Mouse (Mus musculus): Measurements from ENCODE around the gene Slc41a1. TPM values are rescaled to one million over a fixed set of nuclear protein-coding genes. Genes with fewer than 3 reads are reported as not detected.

The Slc41a1 gene
- polyA plus RNA-seq, 1 experiment, result 55.3 TPM

GRCm38 (mm10) chr1:131869561-131869960, 42.3 kb downstream of the Slc41a1 start:
- Histone ChIP-seq H3K4me3 (replicated peaks; ENCODE audit: insufficient read depth, low read depth, low read length) (no peak overlapping the region), H3K4me1 (ENCODE audit: control insufficient read depth, insufficient read depth, low read length) (no peaks in the 10 kb centered on the region), H3K27me3 (ENCODE audit: control insufficient read depth, insufficient read depth, low read length) (no peaks in the 10 kb centered on the region), H3K27ac (ENCODE audit: insufficient read depth, low read length) (no peak overlapping the region)
- whole genome bisulfite sequencing, result 95% methylated on average over 2 of the region's 2 CpGs
- no peak for TF ChIP-seq POLR2A (IDR thresholded peaks at IDR 0.05; ENCODE audit: borderline replicate concordance, insufficient read depth, low read length)
- no peak for TF ChIP-seq CTCF (IDR thresholded peaks at IDR 0.05; ENCODE audit: borderline replicate concordance, insufficient read depth, low read depth, low read length)
- no peak for DNase-seq

DNA sequence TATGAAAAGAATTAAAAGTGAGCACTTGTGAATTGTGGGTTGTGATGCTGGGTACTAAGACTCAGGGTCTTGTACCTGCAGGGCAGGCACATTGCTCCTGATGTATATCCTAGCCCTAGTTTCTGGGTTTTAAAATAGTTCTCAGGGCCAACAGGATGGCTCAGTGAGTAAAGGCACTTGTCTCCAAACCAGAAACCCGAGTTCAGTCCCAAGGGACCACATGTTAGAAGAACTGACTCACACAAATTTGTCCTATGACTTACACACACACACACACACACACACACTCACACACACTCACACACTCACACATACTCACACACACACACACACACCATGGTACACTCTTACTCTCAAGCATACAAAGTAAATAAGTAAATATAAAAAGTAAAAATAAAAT, 45.6 kb downstream of the Slc41a1 start:
- no peaks in the 10 kb centered on the region for H3K4me1 ChIP-seq (ENCODE audit: control insufficient read depth, insufficient read depth, low read length)
- H3K4me3 ChIP-seq (replicated peaks; ENCODE audit: insufficient read depth, low read depth, low read length), result no peak overlapping the region
- no peak for DNase-seq
- TF ChIP-seq CTCF (IDR thresholded peaks at IDR 0.05; ENCODE audit: borderline replicate concordance, insufficient read depth, low read depth, low read length) (no peak), POLR2A (IDR thresholded peaks at IDR 0.05; ENCODE audit: borderline replicate concordance, insufficient read depth, low read length) (no peak)
- no peak overlapping the region for H3K27ac ChIP-seq (ENCODE audit: insufficient read depth, low read length)
- H3K27me3 ChIP-seq (ENCODE audit: control insufficient read depth, insufficient read depth, low read length), result no peaks in the 10 kb centered on the region
- WGBS, result 38% methylated on average over 1 of the region's 1 CpGs

DNA sequence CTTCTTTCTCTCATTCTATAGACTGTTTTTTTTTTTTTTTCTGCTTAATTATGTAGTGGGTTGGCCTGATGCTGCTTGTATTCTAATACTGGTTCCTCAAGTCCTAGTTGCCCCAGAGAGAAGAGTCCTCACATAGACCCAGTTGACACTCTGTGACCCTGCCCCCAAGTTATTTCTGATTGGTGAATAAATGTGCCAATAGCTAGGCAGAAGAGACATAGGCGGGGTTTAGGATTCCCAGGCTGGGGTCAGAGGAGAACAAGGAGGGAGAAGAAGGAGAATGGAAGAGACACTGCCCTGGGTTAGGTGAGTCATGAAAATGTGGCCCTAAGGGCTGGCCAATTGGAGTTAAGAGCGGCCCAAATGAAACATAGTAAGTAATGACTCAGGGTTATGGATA, 52.5 kb downstream of the Slc41a1 start:
- 82% methylated on average over 2 of the region's 2 CpGs for WGBS
- Histone ChIP-seq H3K4me1 (ENCODE audit: control insufficient read depth, insufficient read depth, low read length) (no peaks in the 10 kb centered on the region), H3K4me3 (replicated peaks; ENCODE audit: insufficient read depth, low read depth, low read length) (no peak overlapping the region), H3K27ac (ENCODE audit: insufficient read depth, low read length) (no peak overlapping the region), H3K27me3 (ENCODE audit: control insufficient read depth, insufficient read depth, low read length) (no peaks in the 10 kb centered on the region)
- no peak for DNase-seq
- TF ChIP-seq POLR2A (IDR thresholded peaks at IDR 0.05; ENCODE audit: borderline replicate concordance, insufficient read depth, low read length) (no peak), CTCF (IDR thresholded peaks at IDR 0.05; ENCODE audit: borderline replicate concordance, insufficient read depth, low read depth, low read length) (no peak)

DNA sequence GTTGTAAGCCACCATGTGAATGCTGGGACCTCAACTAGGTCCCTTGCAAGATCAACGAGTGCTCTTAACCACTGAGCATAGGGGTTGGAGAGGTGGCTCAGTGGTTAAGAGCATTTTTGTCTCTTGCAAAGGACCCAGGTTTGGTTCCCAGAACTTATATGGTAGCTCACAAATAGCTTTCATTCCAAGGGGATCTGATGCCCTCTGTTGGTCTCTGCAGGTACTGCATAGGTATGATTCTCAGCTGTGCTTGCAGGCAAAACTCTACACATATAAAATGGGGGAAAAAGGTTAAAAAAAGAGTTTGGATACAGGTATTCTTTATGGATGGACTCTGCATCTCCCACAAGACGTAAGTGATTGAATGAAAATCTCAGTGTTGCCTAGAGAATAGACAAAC, 55.5 kb downstream of the Slc41a1 start:
- WGBS, result 77% methylated on average over 2 of the region's 2 CpGs
- DNase-seq, result no peak
- Histone ChIP-seq H3K27ac (ENCODE audit: insufficient read depth, low read length) (no peak overlapping the region), H3K4me3 (replicated peaks; ENCODE audit: insufficient read depth, low read depth, low read length) (no peak overlapping the region), H3K27me3 (ENCODE audit: control insufficient read depth, insufficient read depth, low read length) (no peaks in the 10 kb centered on the region), H3K4me1 (ENCODE audit: control insufficient read depth, insufficient read depth, low read length) (no peaks in the 10 kb centered on the region)
- TF ChIP-seq CTCF (IDR thresholded peaks at IDR 0.05; ENCODE audit: borderline replicate concordance, insufficient read depth, low read depth, low read length) (no peak), POLR2A (IDR thresholded peaks at IDR 0.05; ENCODE audit: borderline replicate concordance, insufficient read depth, low read length) (no peak)

- H3K27me3 ChIP-seq (ENCODE audit: control insufficient read depth, insufficient read depth, low read length), result no peaks in the 10 kb centered on the region
- H3K27ac ChIP-seq (ENCODE audit: insufficient read depth, low read length), result no peak overlapping the region
- no peak for TF ChIP-seq CTCF (IDR thresholded peaks at IDR 0.05; ENCODE audit: borderline replicate concordance, insufficient read depth, low read depth, low read length)
- no peak for TF ChIP-seq POLR2A (IDR thresholded peaks at IDR 0.05; ENCODE audit: borderline replicate concordance, insufficient read depth, low read length)
- DNase-seq, result no peak
- no peak overlapping the region for H3K4me3 ChIP-seq (replicated peaks; ENCODE audit: insufficient read depth, low read depth, low read length)
- 63% methylated on average over 2 of the region's 2 CpGs for whole genome bisulfite sequencing
- no peaks in the 10 kb centered on the region for H3K4me1 ChIP-seq (ENCODE audit: control insufficient read depth, insufficient read depth, low read length)
Measured at GRCm38 (mm10) chr1:131886173-131886572, 58.9 kb downstream of the Slc41a1 start.

- no peak overlapping the region for H3K4me3 ChIP-seq (replicated peaks; ENCODE audit: insufficient read depth, low read depth, low read length)
- H3K27me3 ChIP-seq (ENCODE audit: control insufficient read depth, insufficient read depth, low read length), result no peaks in the 10 kb centered on the region
- no peak overlapping the region for H3K27ac ChIP-seq (ENCODE audit: insufficient read depth, low read length)
- no peaks in the 10 kb centered on the region for H3K4me1 ChIP-seq (ENCODE audit: control insufficient read depth, insufficient read depth, low read length)
- no peak for TF ChIP-seq POLR2A (IDR thresholded peaks at IDR 0.05; ENCODE audit: borderline replicate concordance, insufficient read depth, low read length)
- no peak for TF ChIP-seq CTCF (IDR thresholded peaks at IDR 0.05; ENCODE audit: borderline replicate concordance, insufficient read depth, low read depth, low read length)
- WGBS, result 62% methylated on average over 3 of the region's 3 CpGs
- no peak for DNase-seq
Measured at GRCm38 (mm10) chr1:131886641-131887040, 59.3 kb downstream of the Slc41a1 start.

GRCm38 (mm10) chr1:131890043-131890658, 62.9 kb downstream of the Slc41a1 start:
- Histone ChIP-seq H3K27me3 (ENCODE audit: control insufficient read depth, insufficient read depth, low read length) (no peaks in the 10 kb centered on the region), H3K4me3 (replicated peaks; ENCODE audit: insufficient read depth, low read depth, low read length) (no peak overlapping the region), H3K4me1 (ENCODE audit: control insufficient read depth, insufficient read depth, low read length) (no peaks in the 10 kb centered on the region), H3K27ac (ENCODE audit: insufficient read depth, low read length) (no peak overlapping the region)
- DNase-seq, result no peak
- WGBS, result 84% methylated on average over 6 of the region's 6 CpGs
- TF ChIP-seq POLR2A (IDR thresholded peaks at IDR 0.05; ENCODE audit: borderline replicate concordance, insufficient read depth, low read length), result no peak
- no peak for TF ChIP-seq CTCF (IDR thresholded peaks at IDR 0.05; ENCODE audit: borderline replicate concordance, insufficient read depth, low read depth, low read length)

DNA sequence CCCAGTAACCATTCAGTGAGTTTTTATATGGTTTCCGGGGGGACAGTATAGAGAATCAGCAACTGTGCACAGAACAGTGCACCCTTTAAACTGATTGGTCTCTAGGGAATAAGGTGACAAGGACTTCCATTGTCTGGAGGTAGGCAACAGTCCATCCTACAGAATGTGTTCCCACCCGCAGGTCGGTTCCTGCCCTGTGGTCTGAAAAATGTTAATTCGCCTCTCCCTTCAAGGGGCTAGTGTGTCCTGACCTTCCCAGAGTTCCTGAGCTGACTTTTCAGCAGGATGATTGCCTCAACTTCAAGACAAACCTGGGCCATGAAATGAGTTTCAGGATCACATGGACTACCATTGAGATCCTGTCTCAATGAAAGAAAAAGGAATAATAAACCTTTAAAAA, 64.1 kb downstream of the Slc41a1 start:
- WGBS, result 60% methylated on average over 4 of the region's 4 CpGs
- Histone ChIP-seq H3K4me1 (ENCODE audit: control insufficient read depth, insufficient read depth, low read length) (no peaks in the 10 kb centered on the region), H3K27ac (ENCODE audit: insufficient read depth, low read length) (no peak overlapping the region), H3K4me3 (replicated peaks; ENCODE audit: insufficient read depth, low read depth, low read length) (no peak overlapping the region), H3K27me3 (ENCODE audit: control insufficient read depth, insufficient read depth, low read length) (no peaks in the 10 kb centered on the region)
- TF ChIP-seq POLR2A (IDR thresholded peaks at IDR 0.05; ENCODE audit: borderline replicate concordance, insufficient read depth, low read length), result no peak
- no peak for TF ChIP-seq CTCF (IDR thresholded peaks at IDR 0.05; ENCODE audit: borderline replicate concordance, insufficient read depth, low read depth, low read length)
- no peak for DNase-seq

Other genes starting within 250 kb of the Slc41a1 start
- gene Avpr1b, start 228.3 kb upstream of the Slc41a1 start, polyA plus RNA-seq (2012; rRNA removed), result not detected in 2 replicates
- gene Ctse, start 189.2 kb upstream of the Slc41a1 start, polyA plus RNA-seq (2012; rRNA removed), result 0.10 and 0.19 TPM in 2 replicates
- gene Rab7b, start 138.8 kb upstream of the Slc41a1 start, polyA plus RNA-seq (2012; rRNA removed), result 4.5 and 4.8 TPM in 2 replicates
- 0.05 TPM in 2 replicates for gene Slc26a9, start 83.5 kb upstream of the Slc41a1 start, polyA plus RNA-seq (2012; rRNA removed)
- gene Pm20d1, start 30.1 kb upstream of the Slc41a1 start, polyA plus RNA-seq (2012; rRNA removed), result 2.1 and 2.7 TPM in 2 replicates
- 11.9 and 13.3 TPM in 2 replicates for gene Rab29, start 39.7 kb downstream of the Slc41a1 start, polyA plus RNA-seq (2012; rRNA removed)
- 47.4 and 49.5 TPM in 2 replicates for gene Nucks1, start 83.0 kb downstream of the Slc41a1 start, polyA plus RNA-seq (2012; rRNA removed)
- 4.3 and 4.5 TPM in 2 replicates for gene Slc45a3, start 135.5 kb downstream of the Slc41a1 start, polyA plus RNA-seq (2012; rRNA removed)
- gene Elk4, start 180.1 kb downstream of the Slc41a1 start, polyA plus RNA-seq (2012; rRNA removed), result 17.6 and 18.6 TPM in 2 replicates
- gene Mfsd4a, start 240.6 kb downstream of the Slc41a1 start, polyA plus RNA-seq (2012; rRNA removed), result 42.8 and 52.9 TPM in 2 replicates

Measured in cerebellum, adult 2 months (tissue).